Mouse (Mus musculus) naive thymus-derived CD4-positive, alpha-beta T cell, adult 2 months (primary cell): ENCODE measurements at regions not wholly inside any gene's neighbourhood (a gene's known extent, or its start where the extent isn't known, plus 50 kb on each side); places are given as distances from the start of the nearest gene placed in this dataset.

Experiments
- DNase-seq: peaks from one replicate; pipeline ENCODE4 v3.0.0-alpha.2; 2011; ENCODE audit warnings: low read depth

- DNase-seq: no peak
Observed at GRCm38 (mm10) chr2:73987441-73988105, 76.4 kb upstream of the Atp5g3 start.

- no peak for DNase-seq
Observed at GRCm38 (mm10) chr2:73985911-73986250, 74.8 kb upstream of the Atp5g3 start.

- DNase-seq: no peak
Observed at GRCm38 (mm10) chr2:73985238-73985910, 74.2 kb upstream of the Atp5g3 start.

- no peak for DNase-seq
Observed at GRCm38 (mm10) chr2:73983166-73983565, 72.0 kb upstream of the Atp5g3 start.

GRCm38 (mm10) chr2:73978072-73978471 is 66.9 kb upstream of the Atp5g3 start:
- no peak for DNase-seq

GRCm38 (mm10) chr2:73973774-73974173 is 62.6 kb upstream of the Atp5g3 start:
- DNase-seq: no peak

- no peak for DNase-seq
Observed at GRCm38 (mm10) chr2:73967618-73968017, 56.5 kb upstream of the Atp5g3 start.

GRCm38 (mm10) chr2:73965595-73965994 is 54.5 kb upstream of the Atp5g3 start:
- DNase-seq: peak; percentile 41
